Mouse (Mus musculus): ENCODE measurements around the gene Gm9758. TPM values are rescaled to one million over a fixed set of nuclear protein-coding genes. Genes with fewer than 3 reads are reported as not detected.
"Not testable (repeated sequence)": the region's sequence is repeated elsewhere in the genome, so short reads cannot be mapped to it uniquely, and the experiment has no call there.

Gm9758 gene
- polyA plus RNA-seq (2015; fragmentation: Nextera tagmentation; extraction: Ambion mirVana): not detected in 2 replicates

DNA sequence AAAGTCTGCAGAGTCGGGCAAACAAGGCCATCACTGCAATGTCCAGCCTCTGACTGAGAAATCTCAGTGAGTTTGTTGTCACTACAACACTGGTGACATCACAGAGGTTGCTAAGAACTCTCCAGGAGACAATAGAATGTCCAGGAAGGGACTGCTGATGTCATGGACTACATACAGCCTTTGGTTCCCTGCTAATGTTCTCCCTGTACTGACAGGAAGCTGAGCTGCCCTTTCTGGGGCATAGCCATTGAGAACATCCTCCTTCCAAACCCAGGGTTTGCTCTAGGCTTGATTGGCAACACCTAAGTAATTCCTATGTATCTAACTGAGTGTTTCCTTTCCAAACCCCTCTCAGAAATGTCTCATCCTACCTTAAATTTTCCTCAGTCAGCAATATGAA is at the start of gene Gm9758:
Gene Gm9758, minus strand, starts transcription at position 101 of the 400 bp plus-strand sequence.
- H3K9me3 ChIP-seq (ENCODE audit: low read length); H3K27me3 ChIP-seq (replicated peaks; ENCODE audit: insufficient read depth, low read length); H3K36me3 ChIP-seq (ENCODE audit: insufficient read depth, low read length); H3K27ac ChIP-seq (ENCODE audit: low read length); H3K9ac ChIP-seq (replicated peaks; ENCODE audit: low read depth); H3K4me1 ChIP-seq (ENCODE audit: insufficient read depth, low read depth, low read length); H3K4me3 ChIP-seq (ENCODE audit: low read depth, low read length); ATAC-seq; H3K4me2 ChIP-seq (replicated peaks; ENCODE audit: low read depth, low read length); DNase-seq (ENCODE audit: low spot score): not testable (repeated sequence)
- 38% methylated on average over 1 of the region's 1 CpGs for WGBS

DNA sequence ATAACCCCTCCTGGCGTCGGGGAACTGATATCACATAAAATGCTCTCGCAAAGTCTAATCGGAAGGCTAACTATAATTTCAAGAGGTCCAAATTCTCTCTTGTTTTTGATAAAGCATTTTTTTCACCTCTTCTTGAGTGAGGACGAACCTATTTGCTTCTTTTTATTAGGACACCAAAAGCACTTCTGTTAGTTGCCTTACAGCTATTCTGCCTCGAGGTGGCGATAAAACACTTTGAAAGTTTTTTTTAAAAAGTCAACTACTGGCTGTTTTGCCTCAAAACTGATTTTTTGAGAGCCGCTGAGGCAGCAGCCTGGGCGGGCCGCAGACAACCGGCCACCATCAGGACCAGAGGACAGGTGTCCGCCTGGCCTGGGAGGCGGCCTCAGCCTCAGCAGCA is 49.1 kb upstream of the Gm9758 start:
- H3K9me3 ChIP-seq (ENCODE audit: low read length); H3K4me1 ChIP-seq (ENCODE audit: insufficient read depth, low read depth, low read length); H3K36me3 ChIP-seq (ENCODE audit: insufficient read depth, low read length); H3K9ac ChIP-seq (replicated peaks; ENCODE audit: low read depth); DNase-seq (ENCODE audit: low spot score); H3K27ac ChIP-seq (ENCODE audit: low read length); H3K4me3 ChIP-seq (ENCODE audit: low read depth, low read length); H3K27me3 ChIP-seq (replicated peaks; ENCODE audit: insufficient read depth, low read length); ATAC-seq; H3K4me2 ChIP-seq (replicated peaks; ENCODE audit: low read depth, low read length): not testable (repeated sequence)
- WGBS: 80% methylated on average over 13 of the region's 13 CpGs

- not testable (repeated sequence) for H3K4me3 ChIP-seq (ENCODE audit: low read depth, low read length); H3K4me2 ChIP-seq (replicated peaks; ENCODE audit: low read depth, low read length); ATAC-seq; DNase-seq (ENCODE audit: low spot score); H3K27me3 ChIP-seq (replicated peaks; ENCODE audit: insufficient read depth, low read length); H3K4me1 ChIP-seq (ENCODE audit: insufficient read depth, low read depth, low read length); H3K27ac ChIP-seq (ENCODE audit: low read length); H3K9me3 ChIP-seq (ENCODE audit: low read length); H3K36me3 ChIP-seq (ENCODE audit: insufficient read depth, low read length); H3K9ac ChIP-seq (replicated peaks; ENCODE audit: low read depth)
- WGBS: 78% methylated on average over 4 of the region's 4 CpGs
Observed at GRCm38 (mm10) chr5:14961502-14961901, 46.8 kb upstream of the Gm9758 start.

DNA sequence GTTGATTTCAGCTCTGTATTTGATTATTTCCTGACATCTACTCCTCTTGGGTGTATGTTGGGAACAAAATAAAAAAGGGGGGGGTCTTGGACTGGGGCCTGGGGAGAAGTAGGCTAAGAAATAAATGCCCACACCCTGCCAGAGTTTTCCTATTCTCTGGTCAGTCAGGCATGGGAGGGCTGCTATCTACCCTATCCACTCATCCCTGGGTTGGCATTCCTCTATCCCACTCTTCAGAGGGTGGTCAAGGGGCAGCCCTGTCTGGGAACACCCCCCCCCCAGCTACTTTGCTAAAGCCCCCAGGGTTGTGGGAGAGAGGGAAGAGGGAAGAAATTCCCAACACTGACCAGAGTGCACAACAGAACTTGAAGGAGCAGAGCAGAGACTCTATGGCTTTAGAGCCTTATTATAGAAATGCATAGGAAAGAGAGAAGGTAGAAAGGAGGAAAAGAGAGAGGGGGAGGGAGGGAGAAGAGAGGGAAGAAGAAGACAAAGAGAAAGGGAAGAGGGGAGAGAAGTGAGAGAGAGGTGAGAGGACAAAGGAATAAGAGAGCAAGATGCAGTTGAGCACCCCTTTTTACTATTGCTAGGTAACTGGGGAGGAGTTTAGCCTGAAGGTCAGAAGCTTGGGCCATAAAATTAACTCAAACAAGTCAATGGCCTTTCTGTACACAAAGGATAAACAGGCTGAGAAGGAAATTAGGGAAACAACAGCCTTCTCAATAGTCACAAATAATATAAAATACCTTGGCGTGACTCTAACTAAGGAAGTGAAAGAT is 41.4 kb upstream of the Gm9758 start:
- H3K27ac ChIP-seq (ENCODE audit: low read length); H3K27me3 ChIP-seq (replicated peaks; ENCODE audit: insufficient read depth, low read length); H3K4me2 ChIP-seq (replicated peaks; ENCODE audit: low read depth, low read length); H3K9me3 ChIP-seq (ENCODE audit: low read length); H3K9ac ChIP-seq (replicated peaks; ENCODE audit: low read depth); ATAC-seq; H3K4me3 ChIP-seq (ENCODE audit: low read depth, low read length); H3K36me3 ChIP-seq (ENCODE audit: insufficient read depth, low read length); H3K4me1 ChIP-seq (ENCODE audit: insufficient read depth, low read depth, low read length): not testable (repeated sequence)
- DNase-seq (ENCODE audit: low spot score): peak; percentile 4
- WGBS: 96% methylated on average over 1 of the region's 1 CpGs

GRCm38 (mm10) chr5:14953587-14953986 is 38.9 kb upstream of the Gm9758 start:
- H3K9ac ChIP-seq (replicated peaks; ENCODE audit: low read depth); H3K4me2 ChIP-seq (replicated peaks; ENCODE audit: low read depth, low read length); H3K9me3 ChIP-seq (ENCODE audit: low read length); ATAC-seq; H3K27ac ChIP-seq (ENCODE audit: low read length); H3K36me3 ChIP-seq (ENCODE audit: insufficient read depth, low read length); H3K27me3 ChIP-seq (replicated peaks; ENCODE audit: insufficient read depth, low read length); DNase-seq (ENCODE audit: low spot score); H3K4me3 ChIP-seq (ENCODE audit: low read depth, low read length); H3K4me1 ChIP-seq (ENCODE audit: insufficient read depth, low read depth, low read length): not testable (repeated sequence)

DNA sequence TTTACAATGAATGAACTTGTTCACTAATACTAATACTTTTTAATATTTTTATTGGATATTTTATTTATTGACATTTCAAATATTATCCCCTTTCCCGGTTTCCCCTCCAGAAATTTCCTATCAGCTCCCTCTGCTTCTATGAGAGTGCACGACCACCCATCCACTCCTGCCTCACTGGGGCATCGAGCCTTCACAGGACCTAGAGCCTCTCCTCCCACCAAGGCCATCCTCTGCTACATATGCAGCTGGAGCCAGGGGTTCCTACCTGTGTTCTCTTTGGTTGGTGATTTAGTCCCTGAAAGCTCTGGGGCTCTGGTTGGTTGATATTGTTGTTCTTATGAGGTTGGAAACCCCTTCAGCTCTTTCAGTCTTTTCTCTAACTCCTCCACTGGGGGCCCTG is 38.0 kb upstream of the Gm9758 start:
- not testable (repeated sequence) for H3K4me3 ChIP-seq (ENCODE audit: low read depth, low read length); H3K27me3 ChIP-seq (replicated peaks; ENCODE audit: insufficient read depth, low read length); H3K4me1 ChIP-seq (ENCODE audit: insufficient read depth, low read depth, low read length); ATAC-seq; DNase-seq (ENCODE audit: low spot score); H3K9me3 ChIP-seq (ENCODE audit: low read length); H3K36me3 ChIP-seq (ENCODE audit: insufficient read depth, low read length); H3K9ac ChIP-seq (replicated peaks; ENCODE audit: low read depth); H3K4me2 ChIP-seq (replicated peaks; ENCODE audit: low read depth, low read length); H3K27ac ChIP-seq (ENCODE audit: low read length)
- 59% methylated on average over 3 of the region's 3 CpGs for WGBS

GRCm38 (mm10) chr5:14951822-14952221 is 37.1 kb upstream of the Gm9758 start:
- 0 out of 2 replicates have a peak, but pooled peaks have one; percentile 26 for ATAC-seq
- H3K4me2 ChIP-seq (replicated peaks; ENCODE audit: low read depth, low read length); H3K9me3 ChIP-seq (ENCODE audit: low read length); H3K4me1 ChIP-seq (ENCODE audit: insufficient read depth, low read depth, low read length); H3K9ac ChIP-seq (replicated peaks; ENCODE audit: low read depth); H3K27ac ChIP-seq (ENCODE audit: low read length); DNase-seq (ENCODE audit: low spot score); H3K4me3 ChIP-seq (ENCODE audit: low read depth, low read length); H3K36me3 ChIP-seq (ENCODE audit: insufficient read depth, low read length); H3K27me3 ChIP-seq (replicated peaks; ENCODE audit: insufficient read depth, low read length): not testable (repeated sequence)
- WGBS: 62% methylated on average over 7 of the region's 7 CpGs

DNA sequence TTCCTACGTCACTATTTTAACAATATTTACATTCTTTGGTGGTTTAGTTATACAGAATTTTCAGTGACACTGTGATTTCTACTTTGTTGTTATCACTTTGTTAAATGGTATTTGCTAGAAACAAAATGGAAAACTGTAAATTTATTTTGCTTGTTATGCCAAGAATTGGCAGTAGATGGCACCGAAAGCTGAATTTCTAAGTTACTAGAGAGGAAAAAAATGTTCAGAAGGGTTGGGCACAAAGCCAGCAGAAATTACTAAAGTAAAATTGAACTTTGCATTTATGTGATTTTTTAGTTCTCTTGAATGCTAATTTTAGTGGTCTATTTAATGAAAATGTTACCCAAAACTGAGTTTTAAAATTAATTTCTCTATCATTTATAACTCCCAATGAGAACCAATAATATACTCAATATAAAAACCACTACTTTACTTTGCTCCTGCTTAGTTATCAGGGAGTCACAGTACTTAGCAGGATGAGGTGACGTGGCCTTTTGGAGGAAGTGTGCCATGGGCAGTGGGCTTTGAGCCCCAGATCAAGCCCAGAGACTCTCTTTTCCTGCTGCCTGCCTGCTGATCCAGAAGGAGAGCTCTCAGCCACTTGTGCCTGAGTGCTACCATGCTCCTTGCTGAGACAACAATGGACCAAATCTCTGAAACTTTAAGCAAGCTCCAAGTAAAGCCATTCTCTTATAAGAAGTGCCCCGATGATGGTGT is 32.9 kb upstream of the Gm9758 start:
- H3K27me3 ChIP-seq (replicated peaks; ENCODE audit: insufficient read depth, low read length); H3K4me2 ChIP-seq (replicated peaks; ENCODE audit: low read depth, low read length); ATAC-seq; H3K9ac ChIP-seq (replicated peaks; ENCODE audit: low read depth); H3K4me3 ChIP-seq (ENCODE audit: low read depth, low read length); H3K36me3 ChIP-seq (ENCODE audit: insufficient read depth, low read length); H3K27ac ChIP-seq (ENCODE audit: low read length); H3K9me3 ChIP-seq (ENCODE audit: low read length); H3K4me1 ChIP-seq (ENCODE audit: insufficient read depth, low read depth, low read length): not testable (repeated sequence)
- DNase-seq (ENCODE audit: low spot score): peak; percentile 4
- 50% methylated on average over 4 of the region's 4 CpGs for WGBS

- H3K4me2 ChIP-seq (replicated peaks; ENCODE audit: low read depth, low read length); H3K36me3 ChIP-seq (ENCODE audit: insufficient read depth, low read length); H3K9me3 ChIP-seq (ENCODE audit: low read length); H3K4me1 ChIP-seq (ENCODE audit: insufficient read depth, low read depth, low read length); H3K27me3 ChIP-seq (replicated peaks; ENCODE audit: insufficient read depth, low read length); H3K9ac ChIP-seq (replicated peaks; ENCODE audit: low read depth); ATAC-seq; H3K27ac ChIP-seq (ENCODE audit: low read length); DNase-seq (ENCODE audit: low spot score); H3K4me3 ChIP-seq (ENCODE audit: low read depth, low read length): not testable (repeated sequence)
- WGBS: 37% methylated on average over 4 of the region's 4 CpGs
Observed at GRCm38 (mm10) chr5:14945524-14945923, 30.8 kb upstream of the Gm9758 start.
